Mouse (Mus musculus) limb, embryonic 11.5 days (tissue): ENCODE measurements around the gene D030056L22Rik. TPM values are rescaled to one million over a fixed set of nuclear protein-coding genes. Genes with fewer than 3 reads are reported as not detected.
A peak's percentile ranks its signal among the peaks of the same experiment; 100 is the strongest.

ENCODE experiments used
- ATAC-seq: fragments of 200-750 bp; cut with Nextera tagmentation; 2 replicates; pipeline ENCODE4 v1.8.0; 2017; ENCODE audit warnings: low read depth; ENCODE audit not compliant: insufficient number of reproducible peaks, low FRiP score, low TSS enrichment
- DNase-seq: peaks from one replicate; pipeline ENCODE4 v3.0.0-alpha.2; 2015; ENCODE audit warnings: low spot score
- H3K27ac ChIP-seq: fragments of 300-500 bp; sonication (generic); replicated peaks from 2 replicates; pipeline ENCODE4 v1.5.1; 2014; ENCODE audit warnings: low read depth, mild to moderate bottlenecking, low read length
- H3K27me3 ChIP-seq: fragments of 300-500 bp; sonication (generic); 2 replicates; pipeline ENCODE4 v1.6.1; 2014; ENCODE audit warnings: mild to moderate bottlenecking, low read length, mixed read lengths; ENCODE audit not compliant: control insufficient read depth, insufficient read depth
- H3K36me3 ChIP-seq: fragments of 300-500 bp; sonication (generic); 2 replicates; pipeline ENCODE4 v1.6.1; 2014; ENCODE audit warnings: mild to moderate bottlenecking, low read length, moderate library complexity, mixed read lengths; ENCODE audit not compliant: control insufficient read depth, insufficient read depth
- H3K4me1 ChIP-seq: fragments of 300-500 bp; sonication (generic); 2 replicates; pipeline ENCODE4 v1.6.1; 2014; ENCODE audit warnings: low read length, mixed read lengths; ENCODE audit not compliant: control insufficient read depth, insufficient read depth
- H3K4me2 ChIP-seq: fragments of 300-500 bp; sonication (generic); 2 replicates; pipeline ENCODE4 v1.6.1; 2014; ENCODE audit warnings: low read depth, mild to moderate bottlenecking, moderate library complexity; ENCODE audit not compliant: severe bottlenecking
- H3K4me3 ChIP-seq: fragments of 300-500 bp; sonication (generic); 2 replicates; pipeline ENCODE4 v1.5.1; 2014; ENCODE audit warnings: low read depth, low read length
- H3K9ac ChIP-seq: fragments of 300-500 bp; sonication (generic); 2 replicates; pipeline ENCODE4 v1.6.1; 2014; ENCODE audit warnings: mild to moderate bottlenecking, low read length
- H3K9me3 ChIP-seq: fragments of 300-500 bp; sonication (generic); 2 replicates; pipeline ENCODE4 v1.6.1; 2016; ENCODE audit warnings: low read length; ENCODE audit not compliant: control insufficient read depth
- WGBS: fragments of 180-500 bp; shearing (Covaris S2); extraction: QIAGEN DNeasy Blood & Tissue Kit; methylation state at CpG from one replicate; pipeline ENCODE4 v1.1.7; 2014; 5-methylcytosine and 5-hydroxymethylcytosine counted together
- polyA plus RNA-seq: library from polyadenylated mRNA; unstranded; fragments of >200 nt; fragmentation: Nextera tagmentation; extraction: Ambion mirVana; gene quantifications from 2 replicates; pipeline ENCODE4 v1.2.1, GENCODE M21; 2014

Gene D030056L22Rik
- 38.5 and 38.7 TPM in 2 replicates for polyA plus RNA-seq

DNA sequence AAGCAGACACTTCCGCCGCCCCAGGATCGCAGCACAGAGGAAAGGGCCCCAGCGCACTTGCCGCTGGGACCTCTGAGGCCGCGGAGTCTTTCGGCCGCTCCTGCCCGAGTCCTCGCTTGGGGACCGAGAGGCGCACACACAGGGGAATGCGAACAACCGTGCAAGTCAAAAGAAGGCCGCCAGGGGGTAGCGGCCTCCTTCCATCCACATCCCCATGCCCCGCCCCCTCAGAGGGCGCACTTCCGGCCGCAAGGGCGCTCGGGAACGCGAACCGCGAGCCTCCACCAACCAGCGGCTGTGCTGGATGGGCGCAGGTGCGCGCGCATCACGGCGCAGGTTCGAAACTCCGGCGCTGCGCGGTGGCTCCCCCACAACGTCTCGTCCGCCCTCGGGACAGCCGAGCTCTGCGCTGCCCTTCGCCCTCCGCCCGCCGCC, at the start of gene D030056L22Rik:
D030056L22Rik (plus strand) TSS at position 328 of the 435 bp plus-strand sequence.
- ATAC-seq (peak; percentile 98), DNase-seq (peak; percentile 99)
- under 1% methylated on average over 48 of the region's 49 CpGs for WGBS
- H3K4me3 ChIP-seq: peak within 1 kb of the TSS; percentile 84
- peak within 1 kb of the TSS; percentile 90 for H3K9ac ChIP-seq
- H3K27ac ChIP-seq: peak within 1 kb of the TSS; percentile 82
- no peaks in the 10 kb centered on the region for H3K36me3 ChIP-seq
- H3K9me3 ChIP-seq: no peaks in the 10 kb centered on the region
- peaks cover 8% of the 10 kb centered on the region; the same call in 1 of the 2 replicates for H3K4me1 ChIP-seq
- H3K4me2 ChIP-seq: peak within 1 kb of the TSS; percentile 49
- no peaks in the 10 kb centered on the region for H3K27me3 ChIP-seq

DNA sequence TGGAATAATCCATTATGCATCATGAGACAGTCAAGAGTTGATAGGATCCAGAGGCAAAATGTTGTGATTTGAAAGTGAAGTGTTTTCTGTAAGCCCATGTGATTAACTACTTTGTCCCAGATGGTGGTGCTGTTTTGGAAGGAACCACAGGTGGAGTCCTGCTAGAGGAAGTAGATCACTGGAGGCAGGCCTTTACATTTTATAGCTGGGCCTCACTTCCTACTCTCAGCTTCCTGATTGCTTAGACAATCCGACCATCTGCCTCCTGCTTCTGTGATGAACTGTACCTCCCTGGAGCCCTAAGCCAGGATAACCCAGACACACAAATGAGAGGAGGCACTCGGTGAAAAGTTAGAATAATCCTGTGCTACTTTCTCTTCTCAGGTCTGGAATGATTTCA, 49.1 kb upstream of the D030056L22Rik start:
- H3K4me3 ChIP-seq: no peak overlapping the region
- no peak for ATAC-seq
- WGBS: 58% methylated on average over 2 of the region's 2 CpGs

DNA sequence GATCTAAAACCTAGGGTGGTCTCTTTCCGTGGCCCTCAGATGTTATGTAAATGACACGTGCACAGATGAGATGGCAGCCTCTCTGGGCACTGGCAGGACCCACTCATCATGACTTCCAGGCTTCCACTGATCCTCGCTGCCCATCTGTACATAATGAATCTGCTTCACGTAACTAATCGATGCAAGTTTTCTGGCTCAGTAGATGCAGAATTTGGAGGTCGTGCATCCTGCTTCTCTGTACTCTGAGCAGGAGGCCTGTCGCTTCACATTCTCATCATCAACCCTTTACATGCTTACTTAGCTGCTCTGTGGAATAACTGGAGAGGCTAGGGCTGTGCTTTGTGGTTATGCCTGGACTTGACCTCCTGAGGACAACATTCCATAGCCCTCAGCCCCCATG, 46.0 kb upstream of the D030056L22Rik start:
- ATAC-seq (no peak), DNase-seq (no peak)
- no peaks in the 10 kb centered on the region for H3K4me1 ChIP-seq
- WGBS: 89% methylated on average over 7 of the region's 7 CpGs
- no peak overlapping the region for H3K4me2 ChIP-seq
- no peak overlapping the region for H3K9ac ChIP-seq
- no peak overlapping the region for H3K27ac ChIP-seq
- no peaks in the 10 kb centered on the region for H3K27me3 ChIP-seq
- H3K36me3 ChIP-seq: no peaks in the 10 kb centered on the region
- no peak overlapping the region for H3K4me3 ChIP-seq
- no peaks in the 10 kb centered on the region for H3K9me3 ChIP-seq

More for the DNA sequence above, 49.1 kb upstream of the D030056L22Rik start:
- H3K36me3 ChIP-seq: no peaks in the 10 kb centered on the region
- no peak overlapping the region for H3K9ac ChIP-seq
- no peaks in the 10 kb centered on the region for H3K4me1 ChIP-seq
- no peaks in the 10 kb centered on the region for H3K9me3 ChIP-seq
- H3K27ac ChIP-seq: no peak overlapping the region
- no peaks in the 10 kb centered on the region for H3K27me3 ChIP-seq
- no peak overlapping the region for H3K4me2 ChIP-seq
- no peak for DNase-seq

GRCm38 (mm10) chr19:18669551-18669950, 43.4 kb upstream of the D030056L22Rik start:
- no peaks in the 10 kb centered on the region for H3K36me3 ChIP-seq
- no peak overlapping the region for H3K9ac ChIP-seq
- no peak for DNase-seq
- no peak overlapping the region for H3K4me2 ChIP-seq
- H3K4me3 ChIP-seq: no peak overlapping the region
- WGBS: 93% methylated on average over 7 of the region's 7 CpGs
- no peak for ATAC-seq
- no peaks in the 10 kb centered on the region for H3K9me3 ChIP-seq
- H3K27ac ChIP-seq: no peak overlapping the region
- peaks cover 12% of the 10 kb centered on the region for H3K4me1 ChIP-seq
- no peaks in the 10 kb centered on the region for H3K27me3 ChIP-seq

GRCm38 (mm10) chr19:18670608-18671007, 42.4 kb upstream of the D030056L22Rik start, which contains the start of gene Carnmt1:
Gene Carnmt1, plus strand, starts transcription at chr19:18670764.
- no peaks in the 10 kb centered on the region for H3K9me3 ChIP-seq
- no peaks in the 10 kb centered on the region for H3K27me3 ChIP-seq
- WGBS: under 1% methylated on average over 51 of the region's 58 CpGs
- peak within 1 kb of the TSS; percentile 89 for H3K9ac ChIP-seq
- DNase-seq: peak; percentile 98
- ATAC-seq: peak; percentile 95
- H3K4me2 ChIP-seq: peak within 1 kb of the TSS; percentile 51
- peaks cover 12% of the 10 kb centered on the region for H3K4me1 ChIP-seq
- H3K27ac ChIP-seq: peak within 1 kb of the TSS; percentile 78
- peak within 1 kb of the TSS; percentile 72 for H3K4me3 ChIP-seq
- H3K36me3 ChIP-seq: no peaks in the 10 kb centered on the region

DNA sequence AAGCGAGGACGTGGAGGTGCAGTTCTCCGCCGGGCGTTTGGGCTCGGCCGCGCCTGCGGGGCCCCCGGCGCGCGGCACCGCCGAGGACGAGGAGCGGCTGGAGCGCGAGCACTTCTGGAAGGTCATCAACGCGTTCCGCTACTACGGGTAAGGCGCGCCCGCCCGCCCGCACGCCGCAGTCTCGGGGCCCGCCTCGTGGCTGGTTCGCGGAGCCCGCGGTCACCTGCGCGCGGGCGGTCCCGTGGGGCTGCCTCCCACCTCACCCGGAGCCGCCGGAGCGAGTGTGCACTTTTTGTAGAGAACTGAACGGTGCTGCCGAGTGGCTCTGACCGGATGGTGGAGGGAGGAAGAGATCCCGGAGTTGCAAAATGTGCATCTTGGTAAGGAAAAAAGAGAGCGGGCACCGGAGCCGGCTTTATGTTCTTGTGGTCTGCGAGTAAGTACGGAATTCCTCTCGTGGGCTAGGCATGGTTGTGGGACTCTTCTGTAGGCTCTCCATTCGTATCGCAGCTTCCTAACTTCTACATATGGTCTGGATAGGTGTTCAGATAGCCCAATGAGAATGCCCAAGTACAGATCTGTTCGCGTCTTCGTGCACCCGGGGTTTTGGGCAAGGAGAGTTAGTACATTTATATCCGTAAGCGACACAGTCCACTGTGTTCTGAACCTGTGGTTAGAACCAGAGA, 41.8 kb upstream of the D030056L22Rik start:
- ATAC-seq (peak; percentile 53), DNase-seq (peak; percentile 70)
- H3K4me1 ChIP-seq: peaks cover 12% of the 10 kb centered on the region
- WGBS: under 1% methylated on average over 45 of the region's 64 CpGs
- peak overlapping the region; percentile 78 for H3K27ac ChIP-seq
- peak overlapping the region; percentile 72 for H3K4me3 ChIP-seq
- no peaks in the 10 kb centered on the region for H3K27me3 ChIP-seq
- H3K9me3 ChIP-seq: no peaks in the 10 kb centered on the region
- peak overlapping the region; percentile 51 for H3K4me2 ChIP-seq
- peak overlapping the region; percentile 89 for H3K9ac ChIP-seq
- no peaks in the 10 kb centered on the region for H3K36me3 ChIP-seq

- DNase-seq (no peak), ATAC-seq (no peak)
- Histone ChIP-seq H3K4me2 (peak overlapping the region; percentile 51; the same call in 1 of the 2 replicates), H3K4me1 (peaks cover 12% of the 10 kb centered on the region), H3K9me3 (no peaks in the 10 kb centered on the region), H3K27me3 (no peaks in the 10 kb centered on the region), H3K4me3 (peak overlapping the region; percentile 72; the same call in 1 of the 2 replicates), H3K36me3 (no peaks in the 10 kb centered on the region), H3K27ac (no peak overlapping the region), H3K9ac (no peak overlapping the region)
- WGBS: 66% methylated on average over 3 of the region's 3 CpGs
Measured at GRCm38 (mm10) chr19:18672498-18672897, 40.5 kb upstream of the D030056L22Rik start.

GRCm38 (mm10) chr19:18673116-18673515, 39.9 kb upstream of the D030056L22Rik start:
- WGBS: 28% methylated on average over 4 of the region's 4 CpGs
- H3K27me3 ChIP-seq: no peaks in the 10 kb centered on the region
- H3K36me3 ChIP-seq: no peaks in the 10 kb centered on the region
- peak overlapping the region; percentile 3; the same call in 1 of the 2 replicates for H3K9ac ChIP-seq
- H3K27ac ChIP-seq: no peak overlapping the region
- DNase-seq (no peak), ATAC-seq (no peak)
- no peak overlapping the region for H3K4me3 ChIP-seq
- H3K4me1 ChIP-seq: peaks cover 12% of the 10 kb centered on the region
- no peak overlapping the region; the same call in 1 of the 2 replicates for H3K4me2 ChIP-seq
- no peaks in the 10 kb centered on the region for H3K9me3 ChIP-seq
